Mouse (Mus musculus) embryonic facial prominence, embryonic 12.5 days (tissue): ENCODE results near the gene Ky. TPM values are rescaled to one million over a fixed set of nuclear protein-coding genes. Genes with fewer than 3 reads are reported as not detected.

Source experiments
- ATAC-seq: fragments of 200-750 bp; cut with Nextera tagmentation; 2 replicates; pipeline ENCODE4 v1.8.0; 2017; ENCODE audit not compliant: insufficient number of reproducible peaks, insufficient read depth, low FRiP score, low TSS enrichment
- H3K27ac ChIP-seq: fragments of 300-500 bp; sonication (generic); 2 replicates; pipeline ENCODE4 v1.5.1; 2016; ENCODE audit warnings: mild to moderate bottlenecking
- H3K27me3 ChIP-seq: fragments of 300-500 bp; sonication (generic); 2 replicates; pipeline ENCODE4 v1.6.1; 2016; ENCODE audit warnings: mild to moderate bottlenecking, moderate library complexity
- H3K36me3 ChIP-seq: fragments of 300-500 bp; sonication (generic); 2 replicates; pipeline ENCODE4 v1.6.1; 2016; ENCODE audit warnings: mild to moderate bottlenecking
- H3K4me1 ChIP-seq: fragments of 300-500 bp; sonication (generic); 2 replicates; pipeline ENCODE4 v1.6.1; 2016
- H3K4me2 ChIP-seq: fragments of 300-500 bp; sonication (generic); replicated peaks from 2 replicates; pipeline ENCODE4 v1.6.1; 2016; ENCODE audit warnings: mild to moderate bottlenecking, moderate library complexity
- H3K4me3 ChIP-seq: fragments of 300-500 bp; sonication (generic); 2 replicates; pipeline ENCODE4 v1.5.1; 2016; ENCODE audit warnings: mild to moderate bottlenecking
- H3K9ac ChIP-seq: fragments of 300-500 bp; sonication (generic); 2 replicates; pipeline ENCODE4 v1.6.1; 2016; ENCODE audit warnings: mild to moderate bottlenecking, moderate library complexity
- H3K9me3 ChIP-seq: fragments of 300-500 bp; sonication (generic); 2 replicates; pipeline ENCODE4 v1.6.1; 2016; ENCODE audit warnings: mild to moderate bottlenecking, moderate library complexity
- whole genome bisulfite sequencing: fragments of 180-500 bp; shearing (Covaris S2); methylation state at CpG from one replicate; pipeline ENCODE4 v1.1.7; 2016; 5-methylcytosine and 5-hydroxymethylcytosine counted together
- polyA plus RNA-seq: library from polyadenylated mRNA; unstranded; fragments of >200 nt; fragmentation: Nextera tagmentation; extraction: Ambion mirVana; gene quantifications from 2 replicates; pipeline ENCODE4 v1.2.1, GENCODE M21; 2016

Gene Ky
- polyA plus RNA-seq, 1 experiment from 2014 or later, result 0.12 TPM

- Histone ChIP-seq H3K36me3 (no peaks in the 10 kb centered on the region), H3K27ac (no peak overlapping the region), H3K4me3 (no peak overlapping the region), H3K9me3 (no peaks in the 10 kb centered on the region), H3K4me2 (no peak overlapping the region), H3K9ac (no peak overlapping the region), H3K27me3 (peaks cover 13% of the 10 kb centered on the region), H3K4me1 (peaks cover 12% of the 10 kb centered on the region)
- 71% methylated on average over 8 of the region's 8 CpGs for WGBS
- no peak for ATAC-seq
Observed at GRCm38 (mm10) chr9:102542540-102542939, 37.0 kb downstream of the Ky start.

GRCm38 (mm10) chr9:102543761-102544115 lies 38.2 kb downstream of the Ky start:
- Histone ChIP-seq H3K4me2 (no peak overlapping the region), H3K36me3 (no peaks in the 10 kb centered on the region), H3K4me1 (peaks cover 12% of the 10 kb centered on the region), H3K27me3 (peaks cover 13% of the 10 kb centered on the region), H3K9ac (no peak overlapping the region), H3K9me3 (no peaks in the 10 kb centered on the region), H3K4me3 (no peak overlapping the region), H3K27ac (no peak overlapping the region)
- 53% methylated on average over 2 of the region's 2 CpGs for WGBS
- no peak for ATAC-seq

DNA sequence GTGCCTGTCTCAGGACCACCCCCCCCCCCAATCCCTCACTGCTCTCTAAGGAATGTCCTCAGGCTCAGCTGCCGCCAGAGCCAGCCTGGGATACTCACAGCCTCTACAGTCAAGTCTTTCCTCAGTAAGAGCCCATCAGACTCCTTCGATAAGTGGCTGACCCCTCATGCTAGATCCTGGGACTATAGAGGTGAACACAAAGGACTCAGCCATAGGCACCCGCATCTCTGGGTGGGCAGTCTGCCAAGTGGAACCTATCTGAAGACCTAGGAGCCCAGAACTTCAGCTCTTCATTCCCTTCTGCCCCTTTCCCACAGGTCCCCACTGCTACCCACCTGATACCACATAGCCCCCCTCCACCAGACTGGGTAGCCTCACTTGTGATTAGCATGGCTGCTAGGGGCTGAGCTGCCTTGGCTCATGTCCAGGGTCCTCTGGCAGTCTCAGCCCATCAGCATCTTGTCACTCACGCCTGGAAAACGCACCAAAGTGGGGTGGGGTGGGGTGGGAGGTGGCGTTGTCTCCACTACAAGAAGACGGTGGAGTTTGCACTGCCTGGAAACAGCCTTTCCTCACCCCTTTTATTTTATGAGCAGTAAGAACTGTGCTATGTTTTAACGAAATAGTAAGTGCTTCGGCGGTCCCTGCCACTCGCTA lies 38.7 kb downstream of the Ky start:
- Histone ChIP-seq H3K36me3 (no peaks in the 10 kb centered on the region), H3K27me3 (peaks cover 13% of the 10 kb centered on the region), H3K27ac (no peak overlapping the region)

GRCm38 (mm10) chr9:102544773-102545366 lies 39.3 kb downstream of the Ky start:
- H3K4me1 ChIP-seq, result peaks cover 12% of the 10 kb centered on the region
- H3K36me3 ChIP-seq, result no peaks in the 10 kb centered on the region
- H3K9me3 ChIP-seq, result no peaks in the 10 kb centered on the region
- H3K4me2 ChIP-seq, result peak overlapping the region; percentile 48
- peaks cover 13% of the 10 kb centered on the region for H3K27me3 ChIP-seq
- H3K27ac ChIP-seq, result no peak overlapping the region
- WGBS, result 2% methylated on average over 26 of the region's 26 CpGs
- no peak overlapping the region for H3K9ac ChIP-seq
- 0 out of 2 replicates have a peak, but pooled peaks have one; percentile 72 for ATAC-seq
- peak overlapping the region; percentile 24 for H3K4me3 ChIP-seq

More for the DNA sequence above, 38.7 kb downstream of the Ky start:
- Histone ChIP-seq H3K9ac (no peak overlapping the region), H3K9me3 (no peaks in the 10 kb centered on the region), H3K4me1 (peaks cover 12% of the 10 kb centered on the region), H3K4me2 (peak overlapping the region; percentile 48), H3K4me3 (peak overlapping the region; percentile 24)
- WGBS, result 21% methylated on average over 11 of the region's 11 CpGs
- peak; percentile 36; the same call in 1 of the 2 replicates for ATAC-seq

- H3K36me3 ChIP-seq, result no peaks in the 10 kb centered on the region
- peak overlapping the region; percentile 48 for H3K4me2 ChIP-seq
- H3K4me3 ChIP-seq, result no peak overlapping the region
- no peaks in the 10 kb centered on the region for H3K9me3 ChIP-seq
- peaks cover 12% of the 10 kb centered on the region for H3K4me1 ChIP-seq
- ATAC-seq, result no peak
- peaks cover 13% of the 10 kb centered on the region for H3K27me3 ChIP-seq
- H3K9ac ChIP-seq, result no peak overlapping the region
- no peak overlapping the region for H3K27ac ChIP-seq
- 42% methylated on average over 22 of the region's 22 CpGs for WGBS
Observed at GRCm38 (mm10) chr9:102545406-102546255, 40.1 kb downstream of the Ky start.

DNA sequence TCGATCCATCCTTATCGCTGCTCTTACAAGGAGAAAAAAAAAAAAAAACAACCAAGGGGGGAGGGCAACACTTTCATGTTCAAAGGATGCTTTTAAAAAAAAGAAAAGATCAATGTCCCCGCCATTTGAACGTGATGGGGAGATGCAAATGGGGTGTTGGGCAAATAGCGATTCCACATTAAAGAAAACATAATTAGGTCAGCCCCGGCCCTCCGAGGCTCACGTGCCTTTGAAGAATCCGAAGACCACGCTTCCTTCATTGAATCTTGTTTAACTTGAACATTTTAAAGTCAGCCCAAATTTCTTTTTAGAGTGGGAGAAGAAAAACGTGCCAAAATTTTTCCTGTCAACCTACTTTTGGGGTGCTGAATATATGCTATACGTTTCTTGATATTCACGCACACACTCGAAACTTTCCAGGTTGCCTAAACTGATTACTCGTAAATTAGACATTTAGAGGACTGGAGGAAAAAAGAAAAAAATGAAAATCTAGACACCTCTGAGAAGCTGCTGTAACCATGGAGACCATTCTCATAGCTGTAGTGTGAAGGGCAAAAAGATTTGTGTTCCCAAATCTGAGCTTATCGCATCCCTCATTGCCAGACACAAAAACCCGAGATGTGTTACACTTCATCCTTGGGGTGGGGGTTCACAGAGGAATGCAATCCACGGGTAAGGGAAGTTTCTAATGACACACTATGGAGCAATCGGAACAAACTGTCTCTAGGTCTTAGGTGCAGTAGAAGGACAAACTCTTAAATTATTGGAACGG lies 40.9 kb downstream of the Ky start:
- WGBS, result 75% methylated on average over 20 of the region's 20 CpGs
- H3K27ac ChIP-seq, result no peak overlapping the region
- H3K9ac ChIP-seq, result no peak overlapping the region
- H3K36me3 ChIP-seq, result no peaks in the 10 kb centered on the region
- peaks cover 12% of the 10 kb centered on the region for H3K4me1 ChIP-seq
- H3K27me3 ChIP-seq, result peaks cover 13% of the 10 kb centered on the region
- no peak overlapping the region for H3K4me2 ChIP-seq
- no peaks in the 10 kb centered on the region for H3K9me3 ChIP-seq
- ATAC-seq, result no peak
- no peak overlapping the region for H3K4me3 ChIP-seq

DNA sequence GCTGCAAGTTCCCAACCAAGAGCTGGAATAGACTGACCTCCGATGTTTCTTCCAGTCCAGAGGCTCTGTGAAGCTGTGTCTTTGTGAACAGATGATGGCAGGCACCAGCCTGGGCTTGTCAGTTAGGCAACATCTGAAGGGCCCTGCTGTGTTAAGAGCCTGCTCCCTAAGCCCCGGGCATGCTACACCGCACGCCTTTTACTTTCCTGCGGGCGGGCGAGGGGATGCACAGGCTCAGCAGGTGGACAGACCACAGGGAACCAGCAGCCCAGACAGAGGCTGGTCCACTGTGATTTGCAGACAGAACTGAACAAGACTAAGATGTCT lies 41.4 kb downstream of the Ky start:
- peaks cover 13% of the 10 kb centered on the region for H3K27me3 ChIP-seq
- no peaks in the 10 kb centered on the region for H3K9me3 ChIP-seq
- H3K4me3 ChIP-seq, result no peak overlapping the region
- peaks cover 12% of the 10 kb centered on the region for H3K4me1 ChIP-seq
- no peak overlapping the region for H3K9ac ChIP-seq
- H3K4me2 ChIP-seq, result no peak overlapping the region
- H3K27ac ChIP-seq, result no peak overlapping the region
- WGBS, result 36% methylated on average over 7 of the region's 7 CpGs
- ATAC-seq, result no peak
- H3K36me3 ChIP-seq, result no peaks in the 10 kb centered on the region

GRCm38 (mm10) chr9:102549211-102549610 lies 43.7 kb downstream of the Ky start:
- H3K27ac ChIP-seq, result no peak overlapping the region
- peaks cover 8% of the 10 kb centered on the region; the same call in 1 of the 2 replicates for H3K27me3 ChIP-seq
- 71% methylated on average over 8 of the region's 8 CpGs for WGBS
- no peak overlapping the region for H3K4me2 ChIP-seq
- H3K36me3 ChIP-seq, result no peaks in the 10 kb centered on the region
- no peak overlapping the region for H3K4me3 ChIP-seq
- no peak overlapping the region for H3K9ac ChIP-seq
- H3K9me3 ChIP-seq, result no peaks in the 10 kb centered on the region
- peaks cover 7% of the 10 kb centered on the region for H3K4me1 ChIP-seq
- ATAC-seq, result no peak

GRCm38 (mm10) chr9:102551771-102552170 lies 46.2 kb downstream of the Ky start:
- WGBS, result 64% methylated on average over 10 of the region's 10 CpGs

GRCm38 (mm10) chr9:102553781-102554180 lies 48.2 kb downstream of the Ky start:
- Histone ChIP-seq H3K9me3 (no peaks in the 10 kb centered on the region), H3K9ac (no peak overlapping the region), H3K4me3 (no peak overlapping the region), H3K27me3 (no peaks in the 10 kb centered on the region), H3K36me3 (no peaks in the 10 kb centered on the region), H3K4me1 (no peaks in the 10 kb centered on the region), H3K4me2 (no peak overlapping the region), H3K27ac (no peak overlapping the region)
- no peak for ATAC-seq
- 79% methylated on average over 3 of the region's 3 CpGs for whole genome bisulfite sequencing

More at GRCm38 (mm10) chr9:102551771-102552170, 46.2 kb downstream of the Ky start:
- no peaks in the 10 kb centered on the region for H3K36me3 ChIP-seq
- H3K27me3 ChIP-seq, result peaks cover 7% of the 10 kb centered on the region; the same call in 1 of the 2 replicates
- no peaks in the 10 kb centered on the region for H3K4me1 ChIP-seq
- no peak overlapping the region for H3K4me2 ChIP-seq
- no peak overlapping the region for H3K27ac ChIP-seq
- ATAC-seq, result no peak
- H3K9me3 ChIP-seq, result no peaks in the 10 kb centered on the region
- no peak overlapping the region for H3K9ac ChIP-seq
- H3K4me3 ChIP-seq, result no peak overlapping the region

DNA sequence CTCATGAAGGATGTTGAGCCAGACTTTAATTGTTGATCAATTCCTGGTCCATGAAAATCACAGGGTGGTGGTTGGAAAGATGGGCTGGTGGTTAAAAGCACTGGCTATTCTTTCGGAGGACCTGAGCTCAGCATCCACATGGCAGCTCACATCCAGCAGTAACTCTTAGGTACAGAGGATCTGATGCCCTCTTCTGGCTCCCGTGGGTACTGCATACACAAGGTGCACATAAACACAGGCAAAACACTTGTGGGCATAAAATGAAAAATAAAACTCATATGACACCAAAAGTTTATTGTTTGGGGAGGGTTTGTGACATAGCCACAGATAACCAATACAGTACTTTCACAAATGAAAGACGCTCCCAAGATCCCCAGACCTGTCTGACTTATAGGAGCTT lies 52.9 kb downstream of the Ky start:
- Histone ChIP-seq H3K9ac (no peak overlapping the region), H3K4me1 (no peaks in the 10 kb centered on the region), H3K4me2 (no peak overlapping the region), H3K4me3 (no peak overlapping the region), H3K27me3 (no peaks in the 10 kb centered on the region), H3K9me3 (no peaks in the 10 kb centered on the region), H3K36me3 (no peaks in the 10 kb centered on the region), H3K27ac (no peak overlapping the region)
- ATAC-seq, result no peak
- WGBS, result 91% methylated on average over 3 of the region's 3 CpGs
